Mouse (Mus musculus): Measurements from ENCODE around the gene Kcnk13.

Gene Kcnk13

DNA sequence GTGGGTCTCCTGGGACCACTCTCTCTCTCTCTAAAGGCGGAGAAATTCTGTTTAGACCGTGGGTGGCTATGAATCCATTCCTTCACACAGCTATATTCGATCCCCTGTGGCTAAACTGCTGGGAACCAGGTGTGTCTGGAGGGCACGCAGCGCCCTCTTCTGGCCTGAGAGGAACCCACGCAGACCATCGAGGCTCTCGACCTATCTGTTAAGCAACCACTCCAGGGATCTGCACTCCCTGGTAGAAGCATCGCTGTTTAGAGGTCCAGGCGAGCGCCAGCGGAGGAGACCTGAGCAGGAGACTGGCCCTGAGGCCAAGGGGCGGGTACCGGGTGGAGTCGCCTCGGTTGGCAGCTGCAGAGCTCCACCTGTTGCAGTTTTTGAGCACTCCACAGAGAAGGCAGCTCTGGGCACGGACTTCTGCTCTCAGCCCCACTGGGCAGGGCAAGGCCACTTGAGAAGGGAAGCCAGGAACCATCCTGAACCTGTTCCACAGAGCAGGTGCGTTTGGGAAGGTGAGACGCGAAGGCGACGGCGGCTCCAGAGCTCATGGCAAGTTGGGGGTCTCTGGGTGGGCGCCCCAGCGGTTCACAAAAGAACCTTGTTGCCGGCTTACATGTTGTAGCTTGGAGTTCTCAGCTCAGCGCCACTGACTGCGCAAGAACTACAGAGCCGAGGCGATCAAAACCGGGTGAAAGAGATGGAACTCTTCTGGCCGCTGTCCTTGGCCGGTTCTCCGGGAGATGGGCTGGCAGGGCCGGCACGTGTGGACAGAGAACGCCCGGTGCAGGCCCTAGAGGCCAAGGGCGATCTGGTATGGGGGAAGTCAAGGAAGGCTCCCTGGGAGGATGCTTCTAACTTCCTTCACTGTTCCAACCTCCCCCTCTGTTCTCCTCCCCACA, at the start of gene Kcnk13:
Kcnk13 (plus strand) TSS at position 199 of the 902 bp plus-strand sequence.
- DNase-seq = peak; percentile 62 to 68

DNA sequence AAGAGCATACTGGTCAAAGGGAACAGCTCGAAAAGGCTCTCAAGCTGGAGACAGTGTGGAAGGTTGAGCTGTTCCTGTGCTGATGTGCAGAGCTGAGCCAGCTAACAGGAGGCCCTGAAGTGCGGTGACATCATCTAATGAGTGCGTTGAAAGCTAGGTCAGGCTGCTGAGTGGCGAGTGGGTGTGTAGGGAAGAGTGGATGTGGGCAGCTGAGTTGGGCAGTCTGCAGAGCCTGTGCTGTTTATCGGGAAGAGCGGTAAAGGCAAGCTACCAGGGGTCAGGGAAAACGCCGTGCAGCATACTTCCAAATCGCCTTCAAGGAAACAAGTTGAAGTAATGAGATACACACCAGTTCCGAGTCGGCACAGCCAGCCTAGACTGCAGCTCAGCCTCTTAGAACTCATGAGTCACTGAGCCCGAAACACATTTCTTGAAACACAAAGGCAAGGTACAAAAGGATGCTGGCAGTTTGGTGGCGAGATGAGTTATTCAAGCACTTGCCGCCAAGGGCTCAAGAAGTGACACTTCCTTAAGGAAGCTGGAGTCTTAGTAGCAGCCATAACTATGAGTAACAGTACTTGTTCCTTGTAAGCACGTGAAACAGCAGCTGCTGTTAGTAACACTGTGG, 46.4 kb upstream of the Kcnk13 start:
- no peak for DNase-seq

DNA sequence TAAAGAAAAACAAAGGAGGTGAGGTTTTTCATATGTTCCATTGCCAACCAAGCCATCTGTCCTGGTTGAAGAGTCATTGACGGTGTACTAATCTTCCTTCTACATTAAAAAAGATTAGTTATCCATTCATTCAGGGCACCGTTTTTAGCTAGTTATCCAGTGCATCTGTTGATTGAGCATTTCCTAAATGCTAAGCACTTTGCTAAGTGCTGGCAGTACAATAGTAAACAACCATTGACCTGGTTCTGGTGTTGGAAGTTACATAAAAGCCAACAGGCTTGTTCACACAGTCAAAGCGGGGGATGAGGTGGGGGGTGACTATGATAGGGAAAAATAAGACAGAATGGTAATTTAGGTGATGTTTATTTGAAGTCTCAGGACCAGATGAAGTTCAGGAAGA, 44.7 kb upstream of the Kcnk13 start:
- no peak for DNase-seq

- no peak for DNase-seq
These were observed 43.3 kb upstream of the Kcnk13 start for GRCm38 (mm10) chr12:99921045-99921444.

DNA sequence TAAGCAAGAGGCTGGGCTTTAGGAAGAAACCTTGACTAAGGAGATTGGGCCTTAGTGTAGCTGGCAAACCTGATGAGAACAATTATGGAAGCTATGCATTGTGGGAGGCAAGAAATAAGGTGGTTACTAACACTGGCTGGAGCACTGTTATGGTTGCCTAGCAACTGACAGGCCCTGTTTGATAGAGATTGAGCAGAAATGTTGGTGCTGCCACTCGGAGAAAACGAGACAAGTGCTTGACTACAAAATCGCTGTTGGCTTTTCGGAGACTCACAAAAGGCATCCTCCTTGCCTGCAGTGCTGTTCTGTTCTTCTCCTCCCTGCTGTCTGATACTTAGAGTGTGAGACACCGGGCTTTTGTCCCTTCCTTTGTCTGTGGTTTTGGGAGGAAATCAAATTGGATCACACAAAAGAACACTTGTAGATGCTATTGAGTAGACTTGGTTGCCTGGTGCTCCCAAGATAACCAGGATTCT, 41.1 kb upstream of the Kcnk13 start:
- no peak for DNase-seq

DNA sequence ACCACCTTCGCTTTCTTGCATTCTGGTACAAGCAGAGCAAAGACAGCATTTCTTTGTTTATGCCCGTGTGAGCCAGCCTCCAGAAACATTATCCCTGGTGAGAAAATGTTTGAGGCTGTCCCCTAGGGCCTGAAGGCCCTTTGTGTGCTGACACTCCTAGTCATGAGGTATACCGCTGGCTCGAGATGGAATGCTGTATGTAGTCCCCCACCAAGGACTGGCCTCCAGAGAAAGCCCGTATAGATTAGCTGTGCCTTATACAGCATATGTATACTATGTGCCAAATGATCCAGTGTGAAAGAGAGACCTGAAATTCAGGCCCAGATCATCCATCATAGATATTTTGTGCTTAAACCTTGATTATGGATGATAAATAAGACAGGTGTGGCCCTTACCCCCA, 40.6 kb upstream of the Kcnk13 start:
- no peak for DNase-seq

DNA sequence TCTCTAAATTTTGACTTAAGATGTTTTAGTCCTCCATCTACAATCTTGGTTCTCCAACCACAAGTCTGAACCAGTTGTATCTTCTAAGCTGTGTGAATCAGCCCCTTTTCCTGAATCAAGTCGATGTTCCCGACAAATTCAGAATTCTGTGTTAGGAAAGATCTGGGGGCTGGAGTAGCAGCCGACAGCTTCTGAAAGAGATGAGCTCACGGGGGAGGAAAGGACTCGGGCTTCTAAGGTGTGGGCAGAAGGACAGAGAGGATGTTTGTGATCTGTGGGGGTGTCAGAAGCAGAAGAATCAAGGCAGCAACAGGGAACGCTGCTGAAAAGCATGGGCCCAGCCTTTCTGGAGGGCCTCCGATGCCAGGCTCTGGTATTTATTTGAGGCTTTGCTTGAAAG, 36.0 kb upstream of the Kcnk13 start:
- no peak for DNase-seq

DNA sequence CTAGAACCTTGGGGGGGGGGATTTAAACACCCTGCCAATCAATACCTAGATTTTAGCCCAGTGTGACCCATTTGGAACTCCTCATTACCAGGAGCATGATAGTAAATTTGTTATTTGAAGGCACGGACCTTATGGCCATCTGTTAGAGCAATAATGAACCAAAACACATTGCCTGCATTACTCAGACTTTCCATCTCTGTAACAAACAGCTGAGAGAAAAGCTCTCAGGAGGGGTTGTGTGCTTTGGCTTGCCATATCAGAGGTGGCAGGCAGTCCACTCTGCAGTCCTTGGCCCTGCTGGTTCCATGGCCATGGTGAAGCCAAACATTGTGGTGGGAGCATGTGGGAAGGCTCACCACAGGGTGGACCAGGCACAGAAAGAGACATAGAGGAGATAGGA, 35.1 kb upstream of the Kcnk13 start:
- no peak for DNase-seq

DNA sequence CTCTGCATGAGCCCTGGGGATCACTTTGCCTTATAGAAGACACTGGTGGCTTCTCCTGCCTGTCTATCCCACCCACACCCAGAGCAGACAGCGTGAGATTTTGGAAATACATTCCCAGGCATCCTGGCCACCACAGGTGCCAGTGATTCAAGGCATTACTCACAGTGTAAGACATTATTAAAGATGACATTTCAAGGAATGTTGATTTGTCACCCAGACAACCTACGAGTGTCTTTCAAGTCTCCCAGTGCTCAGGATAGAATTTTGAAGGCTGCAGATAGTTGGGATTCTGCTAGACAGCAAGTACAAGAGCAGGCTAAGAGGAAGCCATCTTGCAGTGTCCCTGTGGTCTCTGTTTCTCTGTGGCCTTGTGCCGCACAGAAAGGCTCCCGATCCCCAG, 32.1 kb upstream of the Kcnk13 start:
- DNase-seq = no peak

- DNase-seq = no peak
These were observed 30.7 kb upstream of the Kcnk13 start for GRCm38 (mm10) chr12:99933630-99934029.

DNA sequence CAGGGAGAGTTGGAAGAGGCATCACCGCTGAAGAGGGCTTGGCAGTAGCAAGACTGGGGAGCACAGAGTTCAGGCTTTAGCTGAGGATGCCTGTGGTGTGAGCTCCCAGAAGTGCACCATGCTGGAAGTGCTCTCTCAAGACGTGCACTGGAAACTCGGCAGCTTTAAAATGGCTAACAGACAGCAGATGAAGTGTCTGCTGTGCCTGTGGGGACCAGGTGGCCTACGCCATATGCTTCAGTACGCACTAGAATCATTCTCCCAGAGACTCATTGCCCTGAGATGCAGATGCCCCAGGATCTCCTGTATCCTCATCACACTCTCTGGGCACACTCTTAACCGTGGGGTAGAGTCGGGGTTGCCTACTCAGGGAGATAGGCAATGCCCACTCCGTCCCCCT, 28.9 kb upstream of the Kcnk13 start:
- DNase-seq = peak in 1 of 2 experiments; percentile 20

DNA sequence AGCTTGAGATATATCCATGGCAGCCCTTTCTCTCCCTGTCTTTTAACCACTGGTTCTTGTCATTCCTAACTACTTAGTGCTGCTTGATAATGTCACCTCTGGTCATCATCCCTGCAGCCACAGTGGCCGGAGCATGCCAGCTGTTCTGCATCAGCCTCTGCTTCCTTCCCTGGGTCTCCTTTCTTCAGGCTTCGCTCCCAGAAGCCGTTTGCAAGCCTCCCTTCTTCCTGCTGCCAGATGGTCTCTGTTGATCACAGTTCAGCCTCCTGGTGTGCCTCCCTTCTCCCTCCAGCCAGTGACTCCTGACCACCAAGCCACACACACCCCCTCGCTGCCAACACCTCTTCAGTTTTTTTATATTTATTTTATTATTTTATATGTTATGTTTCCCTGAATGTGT, 25.8 kb upstream of the Kcnk13 start:
- DNase-seq = no peak

DNA sequence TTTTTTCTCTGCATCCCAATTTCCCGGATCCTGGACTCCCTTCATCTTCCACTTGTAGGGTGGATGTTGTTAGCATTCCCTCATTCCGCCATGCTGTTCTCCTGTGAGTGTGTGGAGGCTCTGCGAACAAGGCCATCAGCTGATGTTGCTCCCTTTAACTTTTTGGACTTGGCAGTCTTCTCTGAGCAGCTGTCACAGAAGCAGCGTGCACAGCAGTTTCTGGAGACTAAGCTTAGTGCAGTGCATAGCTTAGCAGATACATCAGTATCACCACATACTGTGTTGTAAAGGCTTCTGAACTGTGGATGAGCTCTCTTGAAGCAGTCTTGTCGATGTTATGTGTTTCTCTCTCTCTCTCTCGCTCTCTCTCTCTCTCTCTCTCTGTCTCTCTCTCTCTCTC, 25.1 kb upstream of the Kcnk13 start:
- no peak for DNase-seq

GRCm38 (mm10) chr12:99940704-99941103, 23.6 kb upstream of the Kcnk13 start:
- no peak for DNase-seq

- no peak for DNase-seq
These were observed 21.9 kb upstream of the Kcnk13 start for GRCm38 (mm10) chr12:99942441-99942840.

GRCm38 (mm10) chr12:99952928-99953327, 11.4 kb upstream of the Kcnk13 start:
- DNase-seq = peak; percentile 54 to 60

GRCm38 (mm10) chr12:99956411-99956810, 7.9 kb upstream of the Kcnk13 start:
- DNase-seq = no peak

- DNase-seq = no peak
These were observed 5.9 kb upstream of the Kcnk13 start for GRCm38 (mm10) chr12:99958068-99959060.

GRCm38 (mm10) chr12:99959291-99959690, 5.0 kb upstream of the Kcnk13 start:
- no peak for DNase-seq

- no peak for DNase-seq
These were observed 4.4 kb upstream of the Kcnk13 start for GRCm38 (mm10) chr12:99959930-99960329.

- no peak for DNase-seq
These were observed 3.6 kb upstream of the Kcnk13 start for GRCm38 (mm10) chr12:99960675-99961074.

GRCm38 (mm10) chr12:99965203-99966115, 1.2 kb downstream of the Kcnk13 start:
- DNase-seq = peak; percentile 16 to 24

All from cerebellum, postnatal 36 days (tissue).